Mouse (Mus musculus) spleen, postnatal 4 days (tissue): ENCODE data around the gene Arsk.

Experiments used
- DNase-seq, 2 experiments: peaks; one replicate each; pipeline ENCODE4 v3.0.0; 2022; ENCODE audit warnings: low spot score in 2 of 2

The Arsk gene

DNA sequence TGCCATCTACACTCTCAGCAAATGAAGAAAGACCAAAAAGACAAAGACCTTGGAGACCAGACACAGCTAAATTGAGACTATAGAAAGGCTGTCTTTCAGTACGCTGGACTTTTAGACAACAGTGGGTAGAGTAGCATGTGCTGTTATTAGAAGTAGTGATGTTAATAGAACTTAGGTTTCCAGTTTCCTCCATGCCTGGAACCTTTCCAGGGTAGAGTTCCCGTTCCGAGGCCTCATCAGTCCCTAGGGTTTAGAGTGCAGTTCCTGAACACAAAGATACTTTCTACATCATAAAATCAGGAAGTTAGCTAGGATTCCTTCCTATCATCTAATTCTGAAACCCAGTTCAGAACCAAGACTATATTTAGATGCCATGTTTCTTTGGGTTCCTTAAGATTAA, 73.9 kb downstream of the Arsk start:
- DNase-seq: no peak

DNA sequence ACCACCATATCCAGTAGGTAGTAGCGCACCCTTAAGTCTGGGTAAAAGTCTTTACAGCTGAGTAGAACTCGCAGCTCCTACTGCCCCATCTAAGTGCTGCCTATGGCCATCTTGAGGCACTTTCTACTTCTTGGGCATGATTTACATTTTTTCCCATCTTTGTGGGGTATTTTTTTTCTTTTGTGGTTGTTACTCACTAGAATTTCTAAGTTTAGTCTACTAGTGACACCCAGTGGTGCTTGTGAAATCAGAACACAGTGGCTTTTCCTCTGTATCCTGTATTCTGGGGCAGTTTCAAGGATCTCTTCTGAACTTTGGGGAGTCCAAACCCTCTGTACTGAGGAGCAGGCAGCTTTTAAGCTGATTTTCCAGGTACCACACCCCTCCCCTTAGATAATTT, 76.7 kb downstream of the Arsk start:
- no peak for DNase-seq

DNA sequence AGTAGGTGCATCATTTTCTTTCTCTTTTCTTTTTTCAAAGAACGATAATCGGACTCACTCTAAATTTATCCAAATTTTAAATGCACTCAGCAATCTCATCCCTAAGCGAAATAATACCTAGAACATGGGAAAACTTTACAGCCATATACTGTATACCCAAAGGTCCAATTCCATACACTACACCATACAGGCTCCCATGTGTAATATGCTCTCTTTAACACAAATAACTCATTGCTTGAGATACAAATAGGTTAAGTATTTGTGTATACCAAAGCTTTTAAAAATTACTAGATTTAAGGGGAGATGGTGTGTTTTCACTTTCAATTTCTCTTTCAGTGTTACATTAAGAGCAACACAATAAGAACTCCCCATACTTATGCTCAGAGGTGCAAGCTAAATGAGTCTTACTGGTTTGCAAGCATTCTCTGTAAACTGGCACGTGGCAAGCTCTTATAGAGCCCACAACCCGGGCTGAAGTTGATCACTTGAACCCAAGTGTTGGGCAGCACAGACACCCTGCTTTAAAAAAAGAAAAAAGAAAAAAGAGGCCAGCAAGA, 79.5 kb downstream of the Arsk start:
- DNase-seq: no peak

DNA sequence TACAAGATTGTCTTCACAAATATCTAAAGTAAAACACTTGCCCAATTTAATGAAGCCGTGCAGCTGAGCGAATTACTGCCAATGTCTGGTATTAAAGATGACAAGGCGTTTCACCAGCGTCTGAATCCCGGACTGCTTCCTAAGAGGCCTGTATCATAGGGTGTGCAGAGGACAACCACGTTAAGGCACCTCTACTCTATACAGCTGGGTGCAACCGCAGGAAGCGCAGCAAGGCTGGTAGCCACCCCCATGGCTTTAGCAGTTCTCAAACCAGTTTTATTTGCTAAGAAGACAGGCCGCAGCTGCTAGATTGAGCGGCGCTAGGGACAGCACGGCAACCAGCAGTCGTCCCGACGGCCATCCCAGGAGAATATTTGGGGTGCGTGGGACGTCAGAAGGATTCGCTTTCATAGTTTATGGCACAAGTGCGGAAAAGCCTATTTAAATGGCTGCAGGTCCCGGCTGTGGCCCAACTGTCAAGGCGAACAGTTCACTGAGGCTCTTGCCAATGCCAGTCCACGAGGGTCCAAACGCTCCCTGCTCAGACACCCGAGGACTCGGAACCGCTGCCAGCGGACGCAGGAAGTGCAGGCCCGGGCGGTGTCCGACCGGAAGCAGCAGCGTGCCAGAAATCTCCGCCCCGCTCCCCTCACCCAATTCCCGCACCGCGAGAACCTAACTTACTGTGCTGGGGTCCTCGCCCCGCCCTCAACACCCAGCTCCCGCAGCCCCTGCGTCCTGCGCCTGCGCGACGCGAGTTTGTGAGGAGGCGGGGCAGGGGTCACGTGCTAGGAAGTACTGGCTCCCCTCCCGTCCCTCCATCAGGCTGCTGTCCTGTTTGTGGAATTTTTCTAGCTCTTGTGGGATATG, 80.3 kb downstream of the Arsk start, which contains the start of gene Rfesd:
Gene Rfesd (minus strand): TSS at position 746 of the 870 bp plus-strand sequence.
- peak; percentile 94 to 97 for DNase-seq

DNA sequence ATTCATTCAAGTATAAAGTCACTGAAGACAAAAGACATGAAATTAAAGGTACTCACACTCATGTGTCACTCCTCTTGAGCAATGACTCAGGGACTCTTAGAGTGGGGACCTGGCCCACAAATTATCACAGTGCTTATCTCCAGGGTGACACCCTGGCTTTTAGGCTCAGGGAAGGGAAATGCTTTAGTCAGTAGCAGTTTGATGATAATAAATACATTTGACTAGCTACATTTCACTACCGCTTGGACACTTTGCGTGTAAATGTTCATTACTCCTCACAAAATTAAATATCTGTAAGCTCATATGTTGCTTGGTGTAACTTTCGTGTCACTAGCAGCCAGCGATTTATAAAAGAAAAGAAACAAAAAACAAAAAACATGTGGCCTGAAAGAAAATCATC, 81.0 kb downstream of the Arsk start:
- peak in 1 of 2 experiments; percentile 18 for DNase-seq

DNA sequence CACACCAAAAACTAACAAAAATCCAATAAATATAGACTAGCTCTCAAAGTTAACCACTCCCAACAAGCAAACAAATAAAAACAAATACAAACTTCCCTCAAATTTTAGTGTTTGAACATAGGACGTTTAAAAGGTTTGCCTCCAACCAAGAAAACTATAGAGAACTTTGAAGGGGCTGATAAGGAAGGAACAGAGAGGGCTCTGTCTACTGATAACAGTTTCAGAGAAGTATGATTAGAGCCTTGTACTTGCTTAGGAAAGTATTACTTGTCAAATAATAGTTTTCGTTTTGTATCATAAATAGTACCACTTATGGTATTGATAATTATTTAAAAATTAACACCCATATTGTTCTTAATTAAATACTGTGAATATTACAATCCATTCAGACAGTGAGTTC, 83.9 kb downstream of the Arsk start:
- no peak for DNase-seq
